Mouse (Mus musculus): Measurements from ENCODE around the gene Mt1.

DNA sequence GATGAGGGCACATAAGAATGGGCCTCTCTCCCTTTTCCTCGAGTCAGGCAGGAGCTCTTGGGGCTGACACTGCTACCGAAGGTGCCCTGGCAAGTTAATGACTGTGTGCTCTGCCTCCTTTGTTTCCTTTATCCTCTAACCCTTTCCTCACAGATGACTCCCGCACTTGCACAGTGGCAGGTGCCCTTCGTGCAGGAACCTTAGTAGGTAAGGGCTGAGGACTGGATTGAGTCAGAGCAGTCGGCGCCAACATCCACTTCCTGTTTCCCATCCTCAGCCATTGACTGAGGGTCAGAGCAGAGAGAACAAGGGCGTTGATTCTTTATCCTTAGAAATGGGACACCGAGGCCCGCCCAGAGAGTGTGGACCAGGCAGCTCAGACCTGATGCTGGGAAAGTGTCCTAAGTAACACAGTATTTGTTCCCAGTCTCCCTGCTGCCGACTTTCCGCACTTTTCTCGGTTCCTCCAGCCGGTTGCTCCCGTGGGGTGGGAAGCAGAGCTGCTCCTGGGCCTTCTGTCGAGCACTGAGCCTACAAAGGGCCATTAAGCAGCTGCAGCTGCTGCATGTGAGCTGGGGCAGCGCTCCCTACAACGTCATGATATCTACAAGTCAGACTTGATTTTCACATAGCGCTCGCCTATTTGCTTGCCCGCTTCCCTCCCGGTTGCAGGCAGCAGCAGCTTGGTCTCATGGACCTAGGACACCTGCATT is 8.6 kb downstream of the Mt1 start:
- TF ChIP-seq CTCF (IDR thresholded peaks at IDR 0.05), result no peak
- TF ChIP-seq EP300 (IDR thresholded peaks at IDR 0.05), result no peak

Data from lung, postnatal 0 days (tissue).